Mouse (Mus musculus): ENCODE measurements around the gene Zfp105.

Zfp105 gene

DNA sequence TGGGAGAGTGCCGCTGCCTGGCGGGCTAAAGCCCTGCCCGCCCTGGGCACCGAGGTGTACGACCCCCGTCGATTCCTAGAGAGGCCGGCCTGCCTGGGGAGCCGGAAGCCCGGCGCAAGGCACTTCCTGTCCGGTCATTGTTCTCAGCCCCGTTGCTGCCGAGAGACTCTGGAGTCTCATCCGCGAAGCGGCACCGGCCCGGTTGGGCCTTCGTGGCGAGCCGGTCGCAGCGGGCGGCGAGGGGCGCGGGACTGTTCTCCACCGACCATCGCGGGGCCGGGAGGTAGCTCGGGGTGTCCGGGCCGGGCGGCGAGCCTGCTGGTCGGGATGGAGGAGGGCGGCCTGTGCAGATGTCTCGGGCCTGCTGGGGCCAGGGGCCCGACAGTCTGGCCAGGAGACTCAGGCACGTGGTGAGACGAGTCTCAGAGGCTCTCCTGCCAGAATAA is at the start of gene Zfp105:
TSS of gene Zfp105 (plus strand) at position 137 of the 446 bp plus-strand sequence.
- peak; percentile 59 for DNase-seq (ENCODE audit: low spot score)

- no peak for DNase-seq (ENCODE audit: low spot score)
Measured at GRCm38 (mm10) chr9:122874653-122875052, 48.2 kb upstream of the Zfp105 start.

- no peak for DNase-seq (ENCODE audit: low spot score)
Measured at GRCm38 (mm10) chr9:122875145-122875544, 47.7 kb upstream of the Zfp105 start.

DNA sequence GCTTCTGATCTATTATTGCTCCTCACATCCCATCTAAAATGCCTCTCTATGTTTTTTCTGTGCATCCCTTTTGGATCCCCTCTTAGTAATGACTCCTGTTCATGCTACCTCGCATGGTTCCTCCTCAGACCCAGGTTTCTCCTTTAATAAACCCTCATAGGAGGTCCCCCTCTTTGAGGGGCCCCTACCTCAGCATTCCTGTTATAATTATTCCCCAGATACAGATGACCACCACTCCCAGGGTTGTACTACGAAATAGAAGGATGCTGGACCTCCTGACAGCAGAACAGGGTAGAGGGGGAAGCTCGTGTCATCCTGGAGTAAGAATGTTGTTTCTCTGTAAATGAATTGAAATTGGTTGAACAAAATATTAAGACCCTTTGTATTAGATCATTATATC is 37.5 kb upstream of the Zfp105 start, which contains the start of gene Zkscan7:
TSS of gene Zkscan7 (plus strand) at position 301 of the 400 bp plus-strand sequence.
- no peak for DNase-seq (ENCODE audit: low spot score)

- peak; percentile 65 for DNase-seq (ENCODE audit: low spot score)
Measured at GRCm38 (mm10) chr9:122886372-122887179, 36.3 kb upstream of the Zfp105 start.

DNA sequence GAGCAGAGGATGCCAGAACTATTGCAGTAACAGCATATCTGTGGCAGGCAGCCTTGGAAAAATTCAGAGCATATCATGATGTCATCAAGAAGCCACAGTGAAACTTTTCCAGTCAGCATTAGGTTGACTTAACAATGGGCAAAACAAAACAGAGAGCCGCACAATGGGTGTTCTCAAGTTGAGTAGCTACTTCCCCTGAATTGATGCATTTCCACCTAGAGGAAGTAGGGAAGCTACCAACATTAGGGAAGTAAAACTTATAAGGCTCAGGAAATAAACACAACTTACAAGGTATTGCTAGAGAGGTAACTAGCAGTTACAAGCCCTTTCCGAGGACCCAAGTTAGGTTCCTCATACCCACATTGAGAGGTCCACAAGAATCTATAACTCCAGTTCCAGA is 21.8 kb upstream of the Zfp105 start:
- no peak for DNase-seq (ENCODE audit: low spot score)

GRCm38 (mm10) chr9:122902717-122903535 is 19.9 kb upstream of the Zfp105 start:
- peak; percentile 58 for DNase-seq (ENCODE audit: low spot score)

DNA sequence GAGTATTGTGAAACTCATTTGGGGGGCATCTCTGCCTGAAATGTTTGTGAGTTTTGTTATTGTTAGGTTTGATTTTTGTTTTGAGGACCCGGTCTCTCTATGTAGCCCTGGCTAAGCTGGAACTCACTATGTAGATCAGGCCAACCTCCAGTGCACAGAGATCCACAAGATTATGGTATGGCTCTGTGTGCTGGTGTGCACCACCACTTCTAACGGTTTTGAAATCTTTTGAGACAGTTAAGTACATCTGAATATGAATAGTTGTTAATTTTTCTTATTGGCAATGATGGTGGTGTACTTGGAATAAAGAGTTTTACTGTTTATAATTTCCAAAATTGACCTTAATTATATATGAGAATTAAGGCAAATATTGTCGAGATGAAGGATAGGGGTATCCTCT is 436 bp upstream of the Zfp105 start:
- DNase-seq (ENCODE audit: low spot score) = no peak

- no peak for DNase-seq (ENCODE audit: low spot score)
Measured at GRCm38 (mm10) chr9:122928915-122929314, 6.0 kb downstream of the Zfp105 start.

GRCm38 (mm10) chr9:122950643-122951475 is 28.0 kb downstream of the Zfp105 start, which contains the start of the genes 1110059G10Rik and Kif15:
Gene 1110059G10Rik, minus strand, starts transcription at chr9:122951000.
Gene Kif15, plus strand, starts transcription at chr9:122951046.
- DNase-seq (ENCODE audit: low spot score) = peak; percentile 92
